Mouse (Mus musculus) gonadal fat pad, adult 2 months (tissue): Measurements from ENCODE around the gene Tmem239. TPM values are rescaled to one million over a fixed set of nuclear protein-coding genes. Genes with fewer than 3 reads are reported as not detected.

ENCODE experiments used
- DNase-seq: peaks from one replicate; pipeline ENCODE4 v3.0.0-alpha.2; 2012; ENCODE audit warnings: low read depth
- polyA plus RNA-seq: library from polyadenylated mRNA; depleted of rRNA; stranded (reverse); fragments of >200 nt; gene quantifications from 2 replicates; pipeline ENCODE4 v1.2.3, GENCODE M21; 2012

The Tmem239 gene
- polyA plus RNA-seq, 1 experiment, result 3.1 TPM

GRCm38 (mm10) chr2:130411558-130412495 lies 5.5 kb downstream of the Tmem239 start:
- DNase-seq, result no peak

- DNase-seq, result no peak
Measured at GRCm38 (mm10) chr2:130412775-130413174, 6.5 kb downstream of the Tmem239 start.

- DNase-seq, result no peak
Measured at GRCm38 (mm10) chr2:130414094-130414856, 8.0 kb downstream of the Tmem239 start.

GRCm38 (mm10) chr2:130421781-130422620 lies 15.7 kb downstream of the Tmem239 start:
- no peak for DNase-seq

GRCm38 (mm10) chr2:130423397-130424125 lies 17.3 kb downstream of the Tmem239 start:
- no peak for DNase-seq

GRCm38 (mm10) chr2:130424126-130424853 lies 18.0 kb downstream of the Tmem239 start, which contains the start of the genes Vps16 and Pced1a:
Vps16 (plus strand) TSS chr2:130424339.
Pced1a (minus strand) TSS chr2:130424701.
- DNase-seq, result peak; percentile 52

- no peak for DNase-seq
Measured at GRCm38 (mm10) chr2:130425112-130425511, 18.8 kb downstream of the Tmem239 start.

GRCm38 (mm10) chr2:130429851-130430250 lies 23.6 kb downstream of the Tmem239 start:
- DNase-seq, result no peak

- no peak for DNase-seq
Measured at GRCm38 (mm10) chr2:130430484-130430883, 24.2 kb downstream of the Tmem239 start.

GRCm38 (mm10) chr2:130432157-130432556 lies 25.9 kb downstream of the Tmem239 start:
- DNase-seq, result no peak

GRCm38 (mm10) chr2:130433152-130433551 lies 26.9 kb downstream of the Tmem239 start:
- no peak for DNase-seq

GRCm38 (mm10) chr2:130436769-130437168 lies 30.5 kb downstream of the Tmem239 start:
- DNase-seq, result no peak

- no peak for DNase-seq
Measured at GRCm38 (mm10) chr2:130438861-130439260, 32.6 kb downstream of the Tmem239 start.

- DNase-seq, result no peak
Measured at GRCm38 (mm10) chr2:130439840-130440480, 33.7 kb downstream of the Tmem239 start.

GRCm38 (mm10) chr2:130442162-130442561 lies 35.9 kb downstream of the Tmem239 start:
- DNase-seq, result no peak

- no peak for DNase-seq
Measured at GRCm38 (mm10) chr2:130448449-130448848, 42.2 kb downstream of the Tmem239 start.

GRCm38 (mm10) chr2:130449021-130449793 lies 42.9 kb downstream of the Tmem239 start:
- no peak for DNase-seq

- DNase-seq, result no peak
Measured at GRCm38 (mm10) chr2:130449794-130450433, 43.6 kb downstream of the Tmem239 start, which contains the start of gene Ptpra. Ptpra (plus strand) TSS chr2:130450278.
